Mouse (Mus musculus) liver, embryonic 14.5 days (tissue): ENCODE data around the gene Ptprt.

Source experiments
- CTCF ChIP-seq: IDR thresholded peaks from 2 replicates; pipeline ENCODE4 v1.5.1; 2016; ENCODE audit warnings: antibody characterized with exemption, low read depth, control low read depth
- EP300 ChIP-seq: IDR thresholded peaks from 2 replicates; pipeline ENCODE4 v1.6.1; 2016; ENCODE audit warnings: antibody characterized with exemption, low read depth

- no peak for TF ChIP-seq EP300
- TF ChIP-seq CTCF: no peak
Observed at GRCm38 (mm10) chr2:162577819-162578218, 83.1 kb downstream of the Ptprt start.
